Mouse (Mus musculus) midbrain, embryonic 10.5 days (tissue): ENCODE results near the gene Plxna2. TPM values are rescaled to one million over a fixed set of nuclear protein-coding genes. Genes with fewer than 3 reads are reported as not detected.

Experiments
- DNase-seq: peaks from one replicate; pipeline ENCODE4 v3.0.0-alpha.2; 2017; ENCODE audit warnings: low spot score
- H3K27ac ChIP-seq: fragments of 300-500 bp; sonication (generic); replicated peaks from 2 replicates; pipeline ENCODE4 v1.5.1; 2016; ENCODE audit warnings: mild to moderate bottlenecking
- H3K27me3 ChIP-seq: fragments of 300-500 bp; sonication (generic); 2 replicates; pipeline ENCODE4 v1.6.1; 2016; ENCODE audit warnings: low read depth, mild to moderate bottlenecking; ENCODE audit not compliant: poor library complexity, severe bottlenecking
- H3K36me3 ChIP-seq: fragments of 300-500 bp; sonication (generic); 2 replicates; pipeline ENCODE4 v1.6.1; 2016; ENCODE audit warnings: mild to moderate bottlenecking, moderate library complexity
- H3K4me1 ChIP-seq: fragments of 300-500 bp; sonication (generic); 2 replicates; pipeline ENCODE4 v1.6.1; 2016
- H3K4me3 ChIP-seq: fragments of 300-500 bp; sonication (generic); 2 replicates; pipeline ENCODE4 v1.5.1; 2016; ENCODE audit warnings: mild to moderate bottlenecking, moderate library complexity
- H3K9me3 ChIP-seq: fragments of 300-500 bp; sonication (generic); replicated peaks from 2 replicates; pipeline ENCODE4 v1.6.1; 2016; ENCODE audit warnings: mild to moderate bottlenecking
- WGBS: fragments of 180-500 bp; shearing (Covaris S2); methylation state at CpG from one replicate; pipeline ENCODE4 v1.1.7; 2016; 5-methylcytosine and 5-hydroxymethylcytosine counted together
- polyA plus RNA-seq: library from polyadenylated mRNA; unstranded; fragments of >200 nt; fragmentation: Nextera tagmentation; extraction: Ambion mirVana; gene quantifications from 2 replicates; pipeline ENCODE4 v1.2.1, GENCODE M21; 2016

Plxna2 gene
- polyA plus RNA-seq, 1 experiment from 2014 or later: 9.2 TPM

GRCm38 (mm10) chr1:194613271-194613834, 4.7 kb upstream of the Plxna2 start:
- WGBS: 39% methylated on average over 2 of the region's 2 CpGs
- Histone ChIP-seq H3K4me1 (peaks cover 26% of the 10 kb centered on the region), H3K9me3 (no peaks in the 10 kb centered on the region), H3K4me3 (no peak overlapping the region), H3K27me3 (no peaks in the 10 kb centered on the region; the same call in 1 of the 2 replicates), H3K27ac (0 out of 2 replicates have a peak overlapping the region, but pooled peaks have one; percentile 52), H3K36me3 (no peaks in the 10 kb centered on the region)
- DNase-seq: no peak

DNA sequence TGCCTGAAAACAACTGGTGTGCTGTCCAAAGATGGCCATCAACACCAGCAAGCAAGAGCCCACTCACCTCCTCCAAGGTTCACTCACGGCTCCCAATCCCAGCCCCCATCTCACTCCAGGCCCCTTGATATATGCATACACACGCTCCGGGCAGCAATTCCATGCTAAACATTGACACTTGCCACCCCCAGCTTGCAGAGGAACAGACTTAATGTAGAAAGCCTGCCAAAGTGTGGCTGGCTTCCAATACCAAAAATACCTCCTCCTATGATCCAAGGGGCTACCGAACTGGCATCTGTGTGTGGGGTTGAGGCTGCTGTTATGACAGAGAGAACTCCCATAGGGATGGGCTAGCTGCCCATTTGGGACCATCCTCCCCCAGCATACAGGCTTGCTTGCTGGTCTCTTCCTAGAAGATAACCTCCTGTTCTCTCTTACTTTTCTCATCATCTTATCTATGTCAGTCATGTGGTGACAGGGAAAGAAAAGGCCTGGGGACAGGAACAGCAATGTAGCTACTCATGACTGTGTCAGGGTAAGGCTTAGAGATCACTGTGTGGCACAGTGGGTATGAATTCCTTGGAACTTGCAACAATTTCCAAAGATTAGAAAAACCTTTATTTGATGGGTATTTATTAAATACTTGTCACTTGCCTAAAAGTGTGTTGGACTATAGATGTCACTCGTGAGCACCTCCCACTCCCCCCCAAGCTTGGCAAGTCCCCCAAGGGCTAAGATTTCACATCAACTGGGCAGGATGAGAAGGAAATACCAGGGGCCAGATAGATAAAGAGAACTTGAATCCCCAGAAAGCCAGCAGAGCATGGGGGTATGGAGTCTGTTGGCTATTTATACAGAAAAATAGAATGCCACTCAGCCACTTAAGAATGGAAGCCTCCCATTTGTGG, 3.8 kb upstream of the Plxna2 start:
- H3K27ac ChIP-seq: 0 out of 2 replicates have a peak overlapping the region, but pooled peaks have one; percentile 17
- DNase-seq: no peak
- H3K9me3 ChIP-seq: no peaks in the 10 kb centered on the region
- peaks cover 32% of the 10 kb centered on the region for H3K4me1 ChIP-seq
- H3K36me3 ChIP-seq: no peaks in the 10 kb centered on the region
- WGBS: 89% methylated on average over 5 of the region's 5 CpGs
- no peak overlapping the region for H3K4me3 ChIP-seq
- no peaks in the 10 kb centered on the region; the same call in 1 of the 2 replicates for H3K27me3 ChIP-seq

DNA sequence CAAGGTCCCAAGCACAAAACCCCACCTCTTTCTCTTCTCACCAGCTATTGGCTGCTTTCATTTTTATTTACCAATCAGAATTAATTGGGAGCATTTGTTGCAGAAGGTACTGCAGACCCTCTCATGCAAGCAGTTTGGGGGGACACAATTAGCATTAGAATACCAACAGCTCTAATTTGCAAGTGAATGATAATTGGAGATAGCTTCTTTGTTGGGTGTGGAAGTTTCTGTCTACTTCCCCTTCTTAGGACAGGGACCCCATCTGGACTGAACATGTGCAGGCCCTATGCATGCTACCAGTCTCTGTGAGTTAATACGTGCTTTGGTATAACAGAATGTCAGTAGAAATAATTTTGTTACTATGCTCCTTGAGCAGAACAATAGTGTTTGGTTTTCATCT, 1.9 kb upstream of the Plxna2 start:
- 83% methylated on average over 1 of the region's 1 CpGs for WGBS
- Histone ChIP-seq H3K4me3 (no peak overlapping the region), H3K27ac (no peak overlapping the region), H3K27me3 (0 out of 2 replicates have a peak, but pooled peaks cover 4% of the 10 kb centered on the region), H3K36me3 (no peaks in the 10 kb centered on the region), H3K4me1 (peaks cover 43% of the 10 kb centered on the region), H3K9me3 (no peaks in the 10 kb centered on the region)
- DNase-seq: no peak

DNA sequence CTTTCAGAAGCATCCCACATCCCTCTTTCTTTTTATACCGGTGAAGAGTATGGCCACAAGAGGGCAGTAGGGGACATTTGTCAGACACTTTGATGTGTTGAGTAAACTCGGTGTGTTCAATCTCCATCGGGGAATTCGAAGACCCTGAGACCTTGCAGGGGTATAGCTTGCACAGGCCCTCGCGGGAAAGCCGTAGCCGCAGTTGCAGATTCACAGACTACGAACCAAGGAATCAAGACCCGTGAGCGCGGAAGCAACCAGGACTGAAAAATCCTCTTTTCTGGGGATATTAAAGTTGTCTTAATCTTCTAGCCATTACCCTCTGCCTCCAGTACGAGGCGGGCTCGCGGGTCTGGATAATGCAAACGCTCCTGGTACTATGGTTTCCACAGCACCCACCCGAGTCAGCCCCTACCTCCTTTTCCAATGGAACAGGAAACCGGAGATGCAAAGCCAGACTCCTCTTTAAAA, 858 bp downstream of the Plxna2 start:
- Histone ChIP-seq H3K36me3 (no peaks in the 10 kb centered on the region), H3K4me3 (peak overlapping the region; percentile 90), H3K4me1 (peaks cover 61% of the 10 kb centered on the region), H3K27me3 (peaks cover 11% of the 10 kb centered on the region; the same call in 1 of the 2 replicates), H3K27ac (peak overlapping the region; percentile 88), H3K9me3 (no peaks in the 10 kb centered on the region)
- WGBS: 3% methylated on average over 19 of the region's 19 CpGs
- DNase-seq: peak; percentile 83

DNA sequence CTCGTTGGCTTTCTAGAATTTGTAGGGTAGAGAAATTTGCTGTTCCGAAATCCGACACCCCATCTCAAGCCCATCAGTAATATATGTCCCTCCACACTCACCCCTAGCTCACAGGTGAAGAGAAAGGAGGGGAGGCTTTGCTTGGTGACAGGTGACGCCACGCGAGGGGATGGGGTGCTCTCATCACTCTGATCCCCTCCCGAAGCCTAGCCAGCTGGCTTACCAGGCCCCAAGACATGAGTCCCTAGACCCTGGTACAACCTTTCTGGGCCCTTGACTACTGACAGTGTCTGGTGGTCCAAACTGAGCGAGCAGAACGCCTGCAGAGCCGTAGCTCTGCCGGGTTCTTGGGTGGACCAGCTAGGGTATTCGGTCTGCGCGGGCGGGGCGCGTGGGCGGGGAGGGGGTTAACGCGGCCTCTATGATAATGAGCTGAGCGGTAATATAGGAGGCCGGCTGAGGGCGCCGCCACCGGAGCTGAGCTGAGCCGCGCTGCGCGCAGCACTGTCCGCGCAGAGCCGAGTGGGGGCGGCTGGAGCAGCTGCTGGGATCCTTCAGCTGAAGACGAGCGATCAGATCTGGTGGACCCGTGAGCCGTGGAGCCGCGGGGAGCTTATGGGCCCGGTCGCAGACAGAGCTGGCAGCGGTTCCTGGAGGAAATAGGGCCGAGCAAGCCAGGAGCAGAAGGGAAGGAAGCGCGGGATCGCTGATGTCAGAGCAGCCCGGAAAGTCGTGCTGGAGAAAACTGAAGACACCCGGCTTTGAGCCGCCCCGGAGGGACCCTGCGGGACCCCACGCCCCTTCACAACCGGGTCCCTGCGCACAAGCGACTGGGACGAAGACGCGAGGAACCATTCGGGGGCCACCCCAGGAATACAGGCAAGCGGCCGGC, 1.6 kb downstream of the Plxna2 start:
- Histone ChIP-seq H3K27ac (peak overlapping the region; percentile 88), H3K36me3 (no peaks in the 10 kb centered on the region), H3K4me3 (peak overlapping the region; percentile 90), H3K27me3 (peaks cover 11% of the 10 kb centered on the region; the same call in 1 of the 2 replicates), H3K4me1 (peaks cover 64% of the 10 kb centered on the region), H3K9me3 (no peaks in the 10 kb centered on the region)
- WGBS: under 1% methylated on average over 62 of the region's 62 CpGs
- peak; percentile 87 for DNase-seq

- DNase-seq: peak; percentile 74
- no peaks in the 10 kb centered on the region for H3K9me3 ChIP-seq
- WGBS: 0% methylated on average over 56 of the region's 56 CpGs
- peak overlapping the region; percentile 90 for H3K4me3 ChIP-seq
- H3K4me1 ChIP-seq: peaks cover 73% of the 10 kb centered on the region
- H3K27ac ChIP-seq: peak overlapping the region; percentile 88
- no peaks in the 10 kb centered on the region for H3K36me3 ChIP-seq
- H3K27me3 ChIP-seq: peaks cover 12% of the 10 kb centered on the region; the same call in 1 of the 2 replicates
Observed at GRCm38 (mm10) chr1:194620245-194620991, 2.4 kb downstream of the Plxna2 start.

DNA sequence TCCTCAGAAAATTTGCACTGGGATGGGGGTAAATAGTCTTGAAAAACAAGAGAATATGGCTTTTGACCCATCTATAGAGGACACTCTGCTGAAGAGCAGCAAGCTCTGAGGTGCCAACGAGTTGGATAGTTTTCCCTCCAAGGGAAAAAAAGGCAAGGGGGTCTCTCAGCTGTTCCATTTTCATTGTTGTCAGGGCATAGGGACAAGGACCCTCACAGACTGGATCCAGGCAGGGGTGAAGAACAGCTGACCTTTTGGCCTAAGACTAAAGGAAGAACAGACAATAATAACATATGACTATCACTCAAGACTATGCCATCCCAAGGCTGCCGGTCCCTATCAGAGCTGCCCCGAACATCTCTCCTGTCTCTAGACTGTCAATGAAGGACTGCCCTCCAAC, 4.2 kb downstream of the Plxna2 start:
- no peaks in the 10 kb centered on the region for H3K9me3 ChIP-seq
- H3K27ac ChIP-seq: peak overlapping the region; percentile 69
- peaks cover 84% of the 10 kb centered on the region for H3K4me1 ChIP-seq
- WGBS: 45% methylated on average over 3 of the region's 3 CpGs
- peaks cover 23% of the 10 kb centered on the region; the same call in 1 of the 2 replicates for H3K27me3 ChIP-seq
- no peak for DNase-seq
- H3K4me3 ChIP-seq: peak overlapping the region; percentile 90
- H3K36me3 ChIP-seq: no peaks in the 10 kb centered on the region

GRCm38 (mm10) chr1:194622677-194623076, 4.7 kb downstream of the Plxna2 start:
- peak overlapping the region; percentile 69 for H3K27ac ChIP-seq
- 75% methylated on average over 2 of the region's 2 CpGs for WGBS
- DNase-seq: no peak

DNA sequence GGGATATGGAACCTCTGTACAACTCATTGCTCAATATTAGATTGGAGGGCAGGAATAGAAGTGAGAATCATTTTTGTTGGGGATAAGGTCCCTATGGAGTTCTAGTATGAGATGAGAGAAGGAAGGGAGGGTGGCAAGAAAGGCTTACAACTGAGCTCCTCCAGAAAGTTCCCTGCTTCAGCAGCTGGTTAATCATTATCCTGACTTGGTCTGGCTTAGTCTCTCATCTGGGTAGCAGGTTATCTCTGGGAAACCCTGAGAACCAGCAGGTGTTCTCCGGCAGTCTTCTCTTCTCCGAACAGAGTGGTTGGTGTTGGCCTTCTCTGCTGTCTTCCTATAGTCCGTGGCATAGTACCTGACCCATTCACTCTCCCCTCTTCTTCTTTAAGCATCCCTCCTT, 5.6 kb downstream of the Plxna2 start:
- 88% methylated on average over 3 of the region's 3 CpGs for WGBS
- no peaks in the 10 kb centered on the region for H3K9me3 ChIP-seq
- peak overlapping the region; percentile 2; the same call in 1 of the 2 replicates for H3K27ac ChIP-seq
- DNase-seq: no peak
- peak overlapping the region; percentile 22; the same call in 1 of the 2 replicates for H3K4me3 ChIP-seq
- peaks cover 23% of the 10 kb centered on the region; the same call in 1 of the 2 replicates for H3K27me3 ChIP-seq
- no peaks in the 10 kb centered on the region for H3K36me3 ChIP-seq
- H3K4me1 ChIP-seq: peaks cover 98% of the 10 kb centered on the region

More at GRCm38 (mm10) chr1:194622677-194623076, 4.7 kb downstream of the Plxna2 start:
- Histone ChIP-seq H3K4me3 (peak overlapping the region; percentile 90), H3K4me1 (peaks cover 89% of the 10 kb centered on the region), H3K9me3 (no peaks in the 10 kb centered on the region), H3K36me3 (no peaks in the 10 kb centered on the region), H3K27me3 (peaks cover 23% of the 10 kb centered on the region; the same call in 1 of the 2 replicates)

DNA sequence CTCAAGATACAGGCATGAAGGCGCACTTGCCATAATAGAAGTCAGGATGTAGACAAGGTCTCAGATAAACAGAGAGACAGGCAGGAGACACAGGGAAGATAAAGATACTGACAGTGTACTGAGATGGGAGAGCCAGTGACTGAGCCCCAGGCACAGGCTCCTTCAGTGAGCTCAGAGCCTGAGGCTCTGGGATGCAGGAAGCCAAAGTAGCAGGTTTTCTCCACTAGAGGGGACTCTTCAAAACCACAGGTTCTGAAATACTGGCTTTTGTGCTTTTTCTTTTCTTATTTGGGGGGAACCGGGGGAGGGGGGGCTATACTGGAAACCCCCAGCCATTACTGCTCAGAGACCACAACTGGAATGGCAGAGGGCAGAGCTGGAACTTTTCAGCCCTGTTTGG, 6.4 kb downstream of the Plxna2 start:
- WGBS: 53% methylated on average over 2 of the region's 2 CpGs

GRCm38 (mm10) chr1:194624973-194625372, 7.0 kb downstream of the Plxna2 start:
- Histone ChIP-seq H3K27ac (peak overlapping the region; percentile 2; the same call in 1 of the 2 replicates), H3K4me1 (peaks cover 99% of the 10 kb centered on the region), H3K36me3 (no peaks in the 10 kb centered on the region), H3K9me3 (no peaks in the 10 kb centered on the region), H3K4me3 (0 out of 2 replicates have a peak overlapping the region, but pooled peaks have one; percentile 22), H3K27me3 (peaks cover 23% of the 10 kb centered on the region; the same call in 1 of the 2 replicates)
- 38% methylated on average over 4 of the region's 4 CpGs for WGBS
- DNase-seq: no peak

More for the DNA sequence above, 6.4 kb downstream of the Plxna2 start:
- no peak for DNase-seq
- Histone ChIP-seq H3K27ac (peak overlapping the region; percentile 2; the same call in 1 of the 2 replicates), H3K36me3 (no peaks in the 10 kb centered on the region), H3K27me3 (peaks cover 23% of the 10 kb centered on the region; the same call in 1 of the 2 replicates), H3K4me1 (peaks cover 98% of the 10 kb centered on the region), H3K9me3 (no peaks in the 10 kb centered on the region), H3K4me3 (peak overlapping the region; percentile 22; the same call in 1 of the 2 replicates)
